Mouse (Mus musculus) olfactory bulb, adult 2 months (tissue): Measurements from ENCODE around the gene Tmem202.

Experiments used
- CTCF ChIP-seq: fragments of 200-500 bp; IDR thresholded peaks from 2 replicates; pipeline ENCODE4 v1.5.1; 2012; ENCODE audit warnings: low read depth, mild to moderate bottlenecking, low read length, moderate library complexity; ENCODE audit not compliant: insufficient read depth
- POLR2A ChIP-seq: fragments of 200-500 bp; IDR thresholded peaks from 2 replicates; pipeline ENCODE4 v1.6.1; 2012; ENCODE audit warnings: mild to moderate bottlenecking, low read depth, low read length, moderate library complexity; ENCODE audit not compliant: insufficient read depth

DNA sequence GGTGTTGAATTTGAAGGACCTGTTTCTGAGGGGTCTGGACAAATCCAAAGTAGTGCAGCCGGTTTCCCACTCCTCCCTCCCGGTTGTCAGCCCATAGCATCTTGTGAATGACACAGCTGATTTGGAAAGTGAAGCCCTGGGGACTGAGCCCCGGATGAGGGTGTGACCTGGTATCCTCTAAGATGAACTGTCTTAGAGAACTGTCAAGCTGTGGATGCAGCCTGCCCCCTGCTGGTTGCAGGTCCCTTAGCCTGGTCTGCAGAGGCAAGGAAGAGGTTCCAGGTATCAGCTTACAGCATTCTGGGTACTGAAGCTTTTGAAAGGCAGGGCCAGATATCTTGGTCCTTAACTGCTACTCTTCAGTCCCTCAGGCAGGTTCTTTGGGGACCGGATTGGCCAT, 26.0 kb upstream of the Tmem202 start:
- TF ChIP-seq CTCF (peak; percentile 53; the same call in 1 of the 2 replicates), POLR2A (no peak)
